Mouse (Mus musculus) embryonic fibroblast, embryonic 13.5 days (primary cell): Measurements from ENCODE around the gene Brdt. TPM values are rescaled to one million over a fixed set of nuclear protein-coding genes. Genes with fewer than 3 reads are reported as not detected.
A peak's percentile ranks its signal among the peaks of the same experiment; 100 is the strongest.

Experiments used
- H3K27ac ChIP-seq: 2 replicates; pipeline ENCODE4 v1.5.1; 2012; ENCODE audit warnings: low read length, control low read depth, inconsistent platforms; ENCODE audit not compliant: insufficient read depth
- H3K4me1 ChIP-seq: 2 replicates; pipeline ENCODE4 v1.6.1; 2011; ENCODE audit warnings: low read length; ENCODE audit not compliant: control insufficient read depth, insufficient read depth
- H3K4me3 ChIP-seq: 2 replicates; pipeline ENCODE4 v1.5.1; 2011; ENCODE audit warnings: mild to moderate bottlenecking, control low read depth, low read length; ENCODE audit not compliant: insufficient read depth
- CTCF ChIP-seq: IDR thresholded peaks from 2 replicates; pipeline ENCODE4 v1.5.1; 2011; ENCODE audit warnings: mild to moderate bottlenecking, control low read depth, low read length, moderate library complexity, borderline replicate concordance; ENCODE audit not compliant: insufficient read depth
- POLR2A ChIP-seq: IDR thresholded peaks from 2 replicates; pipeline ENCODE4 v1.6.1; 2011; ENCODE audit warnings: low read depth, mild to moderate bottlenecking, control low read depth, low read length, moderate library complexity
- polyA plus RNA-seq: library from polyadenylated mRNA; stranded (reverse); fragments of >200 nt; gene quantifications from 2 replicates; pipeline ENCODE4 v1.2.4, GENCODE M21; 2011; ENCODE audit warnings: low read depth; ENCODE audit not compliant: missing spikeins, insufficient read length

Brdt gene
- polyA plus RNA-seq, 1 experiment: 2.0 TPM

- Histone ChIP-seq H3K4me1 (no peaks in the 10 kb centered on the region), H3K4me3 (no peak overlapping the region), H3K27ac (no peak overlapping the region)
- no peak for TF ChIP-seq CTCF
- TF ChIP-seq POLR2A: no peak
Observed at GRCm38 (mm10) chr5:107320703-107321102, 10.3 kb upstream of the Brdt start.

GRCm38 (mm10) chr5:107340404-107340803 is 9.4 kb downstream of the Brdt start:
- Histone ChIP-seq H3K4me1 (no peaks in the 10 kb centered on the region), H3K4me3 (no peak overlapping the region), H3K27ac (no peak overlapping the region)
- TF ChIP-seq CTCF (no peak), POLR2A (no peak)

DNA sequence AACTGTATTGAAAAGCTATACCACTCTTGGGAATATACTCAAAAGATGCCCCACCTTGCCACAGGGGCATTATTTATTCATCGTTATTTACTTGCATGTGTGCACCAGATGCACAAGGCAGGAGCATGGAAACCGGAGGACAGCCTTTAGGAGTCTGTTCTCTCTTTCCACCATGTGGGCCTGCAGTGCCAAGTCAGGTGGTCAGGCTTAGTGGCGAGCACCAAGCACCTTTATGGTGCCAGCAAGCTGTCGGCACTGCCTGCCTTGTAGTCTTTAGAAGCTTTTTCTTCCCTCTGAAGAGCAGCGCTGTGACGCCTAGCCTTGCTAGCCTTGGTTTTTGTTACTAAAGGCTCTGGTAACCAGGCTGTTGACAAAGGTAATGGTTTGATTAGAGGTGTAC is 11.9 kb downstream of the Brdt start:
- no peak overlapping the region for H3K27ac ChIP-seq
- H3K4me3 ChIP-seq: no peak overlapping the region
- TF ChIP-seq POLR2A (no peak), CTCF (no peak)
- H3K4me1 ChIP-seq: no peaks in the 10 kb centered on the region

GRCm38 (mm10) chr5:107346214-107346613 is 15.3 kb downstream of the Brdt start:
- no peaks in the 10 kb centered on the region for H3K4me1 ChIP-seq
- H3K27ac ChIP-seq: no peak overlapping the region
- no peak overlapping the region for H3K4me3 ChIP-seq
- TF ChIP-seq CTCF: peak; percentile 51; the same call in 1 of the 2 replicates
- no peak for TF ChIP-seq POLR2A

DNA sequence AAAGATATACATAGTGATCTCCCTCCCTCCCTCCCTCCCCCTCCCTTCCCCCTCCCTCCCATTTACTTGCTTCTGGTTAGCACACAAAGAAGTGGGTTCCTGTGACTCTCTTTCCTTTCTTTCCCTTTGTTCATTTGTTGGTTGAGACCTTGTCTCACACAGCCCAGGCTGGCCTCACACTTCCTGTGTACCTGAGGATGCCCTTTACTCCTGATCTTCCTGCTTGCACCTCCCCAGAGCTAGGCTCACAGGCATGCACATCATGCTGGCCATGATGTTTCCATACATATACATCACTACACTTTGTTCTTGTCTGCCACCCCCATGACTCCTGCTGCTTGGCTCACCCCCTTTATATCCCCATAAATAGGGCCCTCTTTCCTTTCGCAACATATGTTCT is 21.6 kb downstream of the Brdt start:
- Histone ChIP-seq H3K4me3 (no peak overlapping the region), H3K4me1 (peaks cover 6% of the 10 kb centered on the region; the same call in 1 of the 2 replicates), H3K27ac (no peak overlapping the region)
- no peak for TF ChIP-seq POLR2A
- no peak for TF ChIP-seq CTCF

DNA sequence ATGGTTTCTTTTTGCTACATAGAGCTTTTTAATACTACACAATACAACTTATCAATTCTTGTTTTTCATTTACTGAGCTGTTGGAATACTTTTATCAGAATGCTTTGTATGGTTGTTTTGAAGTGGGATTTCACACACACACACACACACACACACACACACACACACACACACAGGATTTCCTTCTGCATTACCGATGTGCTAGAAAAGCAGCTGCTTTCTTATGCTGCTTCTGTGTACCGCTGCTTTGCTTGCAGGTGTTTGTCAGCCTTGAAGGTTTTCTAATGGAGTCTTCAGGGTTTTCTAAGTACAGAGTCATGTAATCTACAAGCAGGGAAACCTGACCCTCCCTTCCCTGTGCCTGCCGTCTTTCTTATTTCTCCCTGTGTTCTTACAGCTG is 23.0 kb downstream of the Brdt start:
- Histone ChIP-seq H3K4me3 (no peak overlapping the region), H3K4me1 (peaks cover 6% of the 10 kb centered on the region; the same call in 1 of the 2 replicates), H3K27ac (no peak overlapping the region)
- TF ChIP-seq POLR2A: no peak
- TF ChIP-seq CTCF: no peak

GRCm38 (mm10) chr5:107355801-107356200 is 24.8 kb downstream of the Brdt start:
- Histone ChIP-seq H3K4me3 (no peak overlapping the region), H3K4me1 (peaks cover 6% of the 10 kb centered on the region; the same call in 1 of the 2 replicates)
- TF ChIP-seq POLR2A: no peak
- TF ChIP-seq CTCF: no peak

GRCm38 (mm10) chr5:107357723-107358122 is 26.8 kb downstream of the Brdt start:
- TF ChIP-seq POLR2A (no peak), CTCF (no peak)
- Histone ChIP-seq H3K27ac (no peak overlapping the region), H3K4me3 (no peak overlapping the region)

More at GRCm38 (mm10) chr5:107355801-107356200, 24.8 kb downstream of the Brdt start:
- H3K27ac ChIP-seq: no peak overlapping the region

GRCm38 (mm10) chr5:107359395-107360053 is 28.6 kb downstream of the Brdt start:
- Histone ChIP-seq H3K27ac (no peak overlapping the region), H3K4me1 (peaks cover 6% of the 10 kb centered on the region; the same call in 1 of the 2 replicates), H3K4me3 (peak overlapping the region; percentile 44)
- TF ChIP-seq POLR2A (peak; percentile 63), CTCF (no peak)

More at GRCm38 (mm10) chr5:107357723-107358122, 26.8 kb downstream of the Brdt start:
- H3K4me1 ChIP-seq: peaks cover 6% of the 10 kb centered on the region; the same call in 1 of the 2 replicates

GRCm38 (mm10) chr5:107360054-107360730 is 29.2 kb downstream of the Brdt start:
- peaks cover 6% of the 10 kb centered on the region; the same call in 1 of the 2 replicates for H3K4me1 ChIP-seq
- no peak overlapping the region for H3K27ac ChIP-seq
- TF ChIP-seq CTCF (no peak), POLR2A (no peak)
- peak overlapping the region; percentile 61 for H3K4me3 ChIP-seq

DNA sequence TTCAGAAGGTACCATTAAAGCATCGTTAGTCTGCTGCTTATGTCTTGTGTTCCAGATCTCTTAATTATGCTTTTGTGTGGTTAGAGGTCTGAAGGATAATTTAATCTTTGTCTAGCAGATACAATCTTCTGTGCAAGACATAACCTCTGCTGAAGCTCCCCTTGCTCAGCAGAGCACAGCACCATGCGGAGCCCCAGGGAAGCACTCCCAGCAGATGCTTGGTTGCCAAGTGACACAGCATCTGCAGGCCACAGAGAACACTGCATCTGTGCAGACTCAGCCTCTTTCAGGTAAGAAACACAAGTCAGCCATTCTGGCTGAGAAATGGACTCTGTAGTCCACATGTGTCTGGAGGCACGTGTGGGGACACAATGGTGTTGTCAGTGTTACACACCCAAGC is 39.1 kb downstream of the Brdt start:
- Histone ChIP-seq H3K4me1 (no peaks in the 10 kb centered on the region), H3K27ac (no peak overlapping the region), H3K4me3 (no peak overlapping the region)
- TF ChIP-seq POLR2A (no peak), CTCF (no peak)
